Mouse (Mus musculus) kidney, embryonic 16.5 days (tissue): ENCODE data around the gene Cfap65. TPM values are rescaled to one million over a fixed set of nuclear protein-coding genes. Genes with fewer than 3 reads are reported as not detected.
A peak's percentile ranks its signal among the peaks of the same experiment; 100 is the strongest.

Source experiments
- ATAC-seq: fragments of 200-750 bp; cut with Nextera tagmentation; 2 replicates; pipeline ENCODE4 v1.8.0; 2017; ENCODE audit warnings: moderate TSS enrichment; ENCODE audit not compliant: low FRiP score, low TSS enrichment
- H3K27ac ChIP-seq: fragments of 300-500 bp; sonication (generic); 2 replicates; pipeline ENCODE4 v1.5.1; 2014; ENCODE audit warnings: low read length
- H3K27me3 ChIP-seq: fragments of 300-500 bp; sonication (generic); 2 replicates; pipeline ENCODE4 v1.6.1; 2014; ENCODE audit warnings: low read length, control low read depth, mixed read lengths; ENCODE audit not compliant: insufficient read depth
- H3K36me3 ChIP-seq: fragments of 300-500 bp; sonication (generic); 2 replicates; pipeline ENCODE4 v1.6.1; 2014; ENCODE audit warnings: low read length, control low read depth, mixed read lengths; ENCODE audit not compliant: insufficient read depth
- H3K4me1 ChIP-seq: fragments of 300-500 bp; sonication (generic); 2 replicates; pipeline ENCODE4 v1.6.1; 2014; ENCODE audit warnings: low read length, control low read depth, mixed read lengths; ENCODE audit not compliant: insufficient read depth
- H3K4me2 ChIP-seq: fragments of 300-500 bp; sonication (generic); replicated peaks from 2 replicates; pipeline ENCODE4 v1.6.1; 2014; ENCODE audit warnings: low read depth, low read length
- H3K4me3 ChIP-seq: fragments of 300-500 bp; sonication (generic); 2 replicates; pipeline ENCODE4 v1.5.1; 2014; ENCODE audit warnings: mild to moderate bottlenecking, low read length
- H3K9ac ChIP-seq: fragments of 300-500 bp; sonication (generic); replicated peaks from 2 replicates; pipeline ENCODE4 v1.6.1; 2014; ENCODE audit warnings: low read length
- H3K9me3 ChIP-seq: fragments of 300-500 bp; sonication (generic); 2 replicates; pipeline ENCODE4 v1.6.1; 2016; ENCODE audit warnings: low read length, control low read depth
- WGBS: fragments of 180-500 bp; shearing (Covaris S2); extraction: QIAGEN DNeasy Blood & Tissue Kit; methylation state at CpG from one replicate; pipeline ENCODE4 v1.1.7; 2014; 5-methylcytosine and 5-hydroxymethylcytosine counted together
- polyA plus RNA-seq: library from polyadenylated mRNA; unstranded; fragments of >200 nt; fragmentation: Nextera tagmentation; extraction: Ambion mirVana; gene quantifications from 2 replicates; pipeline ENCODE4 v1.2.1, GENCODE M21; 2015

Cfap65 gene
- polyA plus RNA-seq, 1 experiment from 2014 or later: 0.09 TPM

- peak overlapping the region; percentile 38 for H3K4me3 ChIP-seq
- WGBS: under 1% methylated on average over 57 of the region's 57 CpGs
- ATAC-seq: no peak
Observed at GRCm38 (mm10) chr1:74884196-74885141, 50.9 kb downstream of the Cfap65 start.

GRCm38 (mm10) chr1:74883441-74883840 lies 52.0 kb downstream of the Cfap65 start:
- WGBS: 7% methylated on average over 5 of the region's 5 CpGs
- no peak overlapping the region for H3K27ac ChIP-seq
- H3K36me3 ChIP-seq: no peaks in the 10 kb centered on the region
- H3K4me3 ChIP-seq: no peak overlapping the region
- peaks cover 93% of the 10 kb centered on the region for H3K27me3 ChIP-seq
- no peak overlapping the region for H3K9ac ChIP-seq
- no peak for ATAC-seq
- no peak overlapping the region for H3K4me2 ChIP-seq
- no peaks in the 10 kb centered on the region for H3K9me3 ChIP-seq
- H3K4me1 ChIP-seq: peaks cover 26% of the 10 kb centered on the region

More at GRCm38 (mm10) chr1:74884196-74885141, 50.9 kb downstream of the Cfap65 start:
- no peak overlapping the region for H3K9ac ChIP-seq
- H3K27ac ChIP-seq: no peak overlapping the region
- peaks cover 26% of the 10 kb centered on the region for H3K4me1 ChIP-seq
- no peaks in the 10 kb centered on the region for H3K9me3 ChIP-seq
- peaks cover 88% of the 10 kb centered on the region for H3K27me3 ChIP-seq
- H3K36me3 ChIP-seq: no peaks in the 10 kb centered on the region
- H3K4me2 ChIP-seq: peak overlapping the region; percentile 57

GRCm38 (mm10) chr1:74882828-74883227 lies 52.6 kb downstream of the Cfap65 start:
- WGBS: 8% methylated on average over 8 of the region's 8 CpGs
- H3K27me3 ChIP-seq: peaks cover 92% of the 10 kb centered on the region

DNA sequence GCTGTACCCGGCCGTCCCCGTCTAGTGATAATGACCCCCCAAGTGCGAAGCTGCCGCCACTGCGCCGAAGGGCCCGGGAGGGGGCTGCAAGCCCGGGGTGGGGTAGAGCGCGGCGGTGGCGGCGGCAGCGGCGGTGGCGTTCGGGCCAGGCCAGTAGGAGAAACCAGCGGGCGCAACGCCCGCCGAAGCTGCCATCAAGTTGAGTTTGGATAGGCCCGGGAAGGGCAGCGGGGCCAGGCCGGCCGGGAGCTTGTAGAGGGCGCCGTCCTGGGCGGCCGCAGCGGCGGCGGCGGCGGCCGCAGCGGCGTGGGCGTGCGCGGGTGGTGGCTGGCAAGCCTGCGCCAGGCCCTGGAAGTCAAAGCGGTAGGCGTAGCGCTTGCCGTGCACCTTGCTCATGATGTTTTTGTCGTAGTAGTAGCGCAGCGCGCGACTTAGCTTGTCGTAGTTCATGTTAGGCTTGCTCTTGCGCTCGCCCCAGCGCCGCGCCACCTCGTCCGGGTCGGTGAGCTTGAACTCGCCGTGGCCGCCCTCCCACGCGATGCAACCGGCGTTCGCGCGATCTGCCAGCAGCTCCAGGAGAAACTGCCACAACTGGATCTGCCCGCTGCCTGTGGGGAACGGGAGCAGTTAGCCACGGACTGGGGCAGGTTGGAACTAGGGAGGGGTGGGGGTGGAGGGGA lies 53.2 kb downstream of the Cfap65 start:
- Histone ChIP-seq H3K9me3 (no peaks in the 10 kb centered on the region), H3K36me3 (no peaks in the 10 kb centered on the region), H3K4me1 (peaks cover 26% of the 10 kb centered on the region), H3K4me2 (peak overlapping the region; percentile 54), H3K27ac (no peak overlapping the region), H3K27me3 (peaks cover 87% of the 10 kb centered on the region), H3K4me3 (peak overlapping the region; percentile 38), H3K9ac (no peak overlapping the region)
- ATAC-seq: no peak
- WGBS: under 1% methylated on average over 69 of the region's 74 CpGs

More at GRCm38 (mm10) chr1:74882828-74883227, 52.6 kb downstream of the Cfap65 start:
- Histone ChIP-seq H3K4me2 (peak overlapping the region; percentile 54), H3K4me1 (peaks cover 26% of the 10 kb centered on the region), H3K4me3 (peak overlapping the region; percentile 38; the same call in 1 of the 2 replicates), H3K27ac (no peak overlapping the region), H3K36me3 (no peaks in the 10 kb centered on the region), H3K9ac (no peak overlapping the region), H3K9me3 (no peaks in the 10 kb centered on the region)
- ATAC-seq: no peak

GRCm38 (mm10) chr1:74880785-74881360 lies 54.5 kb downstream of the Cfap65 start:
- H3K4me2 ChIP-seq: no peak overlapping the region
- H3K4me3 ChIP-seq: 0 out of 2 replicates have a peak overlapping the region, but pooled peaks have one; percentile 18
- H3K36me3 ChIP-seq: no peaks in the 10 kb centered on the region
- H3K9ac ChIP-seq: no peak overlapping the region
- H3K27ac ChIP-seq: no peak overlapping the region
- peaks cover 25% of the 10 kb centered on the region for H3K4me1 ChIP-seq
- ATAC-seq: no peak
- peaks cover 74% of the 10 kb centered on the region for H3K27me3 ChIP-seq
- H3K9me3 ChIP-seq: no peaks in the 10 kb centered on the region
- 3% methylated on average over 18 of the region's 18 CpGs for WGBS

GRCm38 (mm10) chr1:74877199-74877598 lies 58.2 kb downstream of the Cfap65 start:
- H3K9me3 ChIP-seq: no peaks in the 10 kb centered on the region
- H3K27ac ChIP-seq: no peak overlapping the region
- no peak overlapping the region for H3K9ac ChIP-seq
- H3K4me3 ChIP-seq: no peak overlapping the region
- H3K4me2 ChIP-seq: no peak overlapping the region
- WGBS: 65% methylated on average over 3 of the region's 3 CpGs
- peaks cover 40% of the 10 kb centered on the region for H3K27me3 ChIP-seq
- peaks cover 4% of the 10 kb centered on the region for H3K4me1 ChIP-seq
- no peak for ATAC-seq
- H3K36me3 ChIP-seq: no peaks in the 10 kb centered on the region

GRCm38 (mm10) chr1:74872218-74872617 lies 63.2 kb downstream of the Cfap65 start:
- no peak overlapping the region for H3K9ac ChIP-seq
- no peak overlapping the region for H3K27ac ChIP-seq
- WGBS: 65% methylated on average over 2 of the region's 2 CpGs
- no peaks in the 10 kb centered on the region for H3K9me3 ChIP-seq
- no peak for ATAC-seq
- no peak overlapping the region for H3K4me3 ChIP-seq
- no peaks in the 10 kb centered on the region for H3K36me3 ChIP-seq
- H3K27me3 ChIP-seq: peaks cover 12% of the 10 kb centered on the region
- no peak overlapping the region for H3K4me2 ChIP-seq
- no peaks in the 10 kb centered on the region for H3K4me1 ChIP-seq

GRCm38 (mm10) chr1:74861783-74862182 lies 73.6 kb downstream of the Cfap65 start:
- Histone ChIP-seq H3K27me3 (peaks cover 39% of the 10 kb centered on the region), H3K4me2 (no peak overlapping the region), H3K27ac (no peak overlapping the region), H3K9me3 (no peaks in the 10 kb centered on the region), H3K36me3 (no peaks in the 10 kb centered on the region), H3K4me3 (no peak overlapping the region), H3K9ac (no peak overlapping the region), H3K4me1 (peaks cover 10% of the 10 kb centered on the region; the same call in 1 of the 2 replicates)
- ATAC-seq: no peak

- peaks cover 22% of the 10 kb centered on the region for H3K4me1 ChIP-seq
- WGBS: 36% methylated on average over 6 of the region's 6 CpGs
- H3K27me3 ChIP-seq: peaks cover 61% of the 10 kb centered on the region
- no peak for ATAC-seq
- no peak overlapping the region for H3K27ac ChIP-seq
- H3K36me3 ChIP-seq: no peaks in the 10 kb centered on the region
- no peaks in the 10 kb centered on the region for H3K9me3 ChIP-seq
- H3K9ac ChIP-seq: no peak overlapping the region
- H3K4me3 ChIP-seq: no peak overlapping the region
- H3K4me2 ChIP-seq: no peak overlapping the region
Observed at GRCm38 (mm10) chr1:74859223-74859984, 76.0 kb downstream of the Cfap65 start.
